Mouse (Mus musculus) adrenal gland, postnatal 0 days (tissue): ENCODE data around the gene Spag6. TPM values are rescaled to one million over a fixed set of nuclear protein-coding genes. Genes with fewer than 3 reads are reported as not detected.

Source experiments
- polyA plus RNA-seq: library from polyadenylated mRNA; unstranded; fragments of >200 nt; fragmentation: Nextera tagmentation; extraction: Ambion mirVana; gene quantifications from 2 replicates; pipeline ENCODE4 v1.2.1, GENCODE M21; 2015

The Spag6 gene
- polyA plus RNA-seq, result 0.05 and 0.30 TPM in 2 replicates

DNA sequence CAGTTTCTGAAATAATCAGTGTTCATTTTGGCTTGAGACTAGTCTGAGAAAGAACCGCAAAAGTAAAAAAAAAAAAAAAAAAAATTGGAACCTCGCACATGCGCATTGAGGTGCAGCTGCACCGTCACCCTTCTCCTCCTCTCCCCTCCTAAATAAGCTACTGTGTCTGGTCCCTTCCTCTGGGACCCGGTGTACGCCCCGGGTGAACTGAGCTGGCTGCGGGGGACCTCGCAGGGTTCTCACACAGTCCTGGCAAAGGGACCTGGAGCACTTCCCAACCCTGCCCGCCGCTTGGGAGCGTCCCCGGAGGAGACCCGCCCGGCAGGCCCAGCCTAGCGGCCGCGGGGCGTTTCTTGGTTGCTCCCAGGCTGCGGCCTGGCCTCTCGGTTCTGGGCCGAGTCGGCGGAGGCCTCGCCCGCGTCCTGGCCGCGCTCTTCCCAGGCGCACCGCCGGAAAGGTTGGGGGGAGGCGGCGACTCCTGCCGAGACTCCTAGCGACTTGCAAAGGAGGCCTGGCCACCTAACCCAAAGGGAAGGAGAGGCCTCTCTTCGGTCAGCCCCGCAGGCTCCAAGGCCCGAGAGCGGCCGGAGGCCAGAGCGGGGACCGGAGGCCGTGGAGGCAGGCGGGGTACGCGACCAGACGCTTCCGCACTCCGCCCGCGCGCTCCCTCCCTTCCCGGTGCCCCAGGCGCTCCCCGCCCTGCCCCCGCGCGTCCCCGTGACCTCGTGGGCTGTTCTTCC, at the start of gene Spag6:
Gene Spag6, plus strand, starts transcription at position 162 of the 740 bp plus-strand sequence.

DNA sequence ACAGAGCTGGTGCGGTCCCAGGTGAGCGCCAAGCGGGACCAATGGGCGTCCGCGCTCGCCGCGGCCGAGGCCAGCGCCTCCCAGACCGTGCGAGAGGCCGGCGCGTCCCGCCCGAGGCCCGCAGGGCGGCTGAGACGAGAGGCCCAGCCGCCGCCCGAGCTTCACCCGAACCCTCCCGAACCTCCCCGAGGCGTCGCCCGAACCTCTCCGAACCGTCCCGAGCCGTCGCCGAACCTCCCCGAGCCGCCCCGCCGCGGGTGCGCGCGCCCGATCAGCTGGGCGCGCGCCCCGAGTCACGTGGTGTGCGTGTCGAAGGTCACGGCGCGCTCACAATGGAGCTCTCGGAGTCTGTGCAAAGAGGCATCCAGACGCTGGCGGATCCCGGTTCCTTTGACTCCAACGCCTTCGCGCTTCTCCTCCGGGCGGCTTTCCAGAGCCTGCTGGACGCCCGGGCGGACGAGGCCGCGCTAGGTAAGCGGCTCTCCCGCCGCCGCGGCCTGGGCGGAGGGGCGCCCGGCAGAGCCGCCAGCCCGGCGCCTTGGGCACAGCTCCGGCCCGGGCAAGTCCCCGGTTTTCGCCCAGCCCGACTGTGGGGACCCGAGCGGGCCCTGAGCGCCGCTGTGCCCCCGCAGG, 21.6 kb upstream of the Spag6 start, which contains the start of gene Commd3:
Gene Commd3, plus strand, starts transcription at position 252 of the 633 bp plus-strand sequence.

DNA sequence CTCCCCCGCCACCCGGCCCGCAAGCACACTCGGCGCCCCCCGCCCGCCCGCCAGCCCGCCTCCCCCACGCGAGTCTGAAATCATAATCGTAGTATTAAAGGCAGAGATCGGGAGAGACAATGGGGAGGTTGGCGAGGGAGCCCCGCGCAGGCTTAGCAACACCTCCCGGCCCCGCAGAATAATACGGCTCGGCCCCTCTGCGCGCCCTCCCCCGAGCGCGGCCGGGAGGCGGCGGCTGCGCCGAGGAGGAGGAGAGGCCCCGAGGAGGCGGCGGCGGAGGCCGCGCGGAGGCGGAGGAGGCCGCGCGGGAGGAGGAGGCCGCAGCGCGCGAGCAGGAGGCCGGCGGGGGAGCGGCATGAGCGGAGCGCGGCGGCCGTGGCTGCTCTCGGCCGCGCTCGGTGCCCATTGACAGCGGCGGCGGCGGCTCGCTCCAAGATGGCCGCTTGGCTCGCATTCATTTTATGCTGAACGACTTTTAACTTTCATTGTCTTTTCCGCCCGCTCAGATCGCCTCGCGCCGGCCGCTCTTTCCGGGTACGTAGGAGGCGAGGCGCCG, 16.8 kb upstream of the Spag6 start, which contains the start of gene Bmi1:
Gene Bmi1, plus strand, starts transcription at position 83 of the 556 bp plus-strand sequence.

Other genes starting within 250 kb of the Spag6 start
- 271 and 337 TPM in 2 replicates for gene Commd3, start 21.6 kb upstream of the Spag6 start, polyA plus RNA-seq
- gene Bmi1, start 17.0 kb upstream of the Spag6 start, polyA plus RNA-seq, result 10.4 and 12.6 TPM in 2 replicates